Comparison of ENCODE assay signal across 10 mouse cellular contexts in the genomic region with DNA sequence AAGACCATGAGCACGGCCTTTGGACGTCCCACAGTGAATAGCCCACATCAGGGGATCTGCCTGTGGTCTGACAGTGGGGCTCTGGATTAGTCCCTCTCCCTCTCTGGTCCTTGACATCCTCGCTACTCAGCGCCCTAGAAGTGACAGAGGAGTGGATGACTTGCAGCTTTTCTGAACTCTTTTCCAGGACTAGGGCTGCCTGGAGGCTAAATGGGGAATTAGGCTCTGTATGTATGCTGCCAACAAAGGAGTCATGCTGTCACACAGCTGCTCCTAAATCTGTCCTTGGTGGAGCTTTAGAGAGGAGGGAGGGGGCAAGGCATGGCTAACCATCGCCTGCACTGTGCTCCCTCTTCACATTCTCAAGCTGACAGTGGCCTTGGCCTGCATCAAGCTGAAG. TPM values are rescaled to one million over a fixed set of nuclear protein-coding genes. Genes with fewer than 3 reads are reported as not detected.
DNase-seq lines count a peak whose midpoint lies in the region; ATAC-seq and TF ChIP-seq lines count a peak whose summit lies in the region.
"Had no signal": no experiment of that assay in that cellular context is flagged by ENCODE, and none has a peak within 500 bp of the region (broad histone marks: within the 10 kb centered on the region; RNA-seq: fewer than 3 reads in every experiment).

No protein-coding gene starts in this region.

- H3K4me2 ChIP-seq in heart, postnatal 0 days (ENCODE audit: low read depth, low read length), result no peak overlapping the region

- TF ChIP-seq POLR2A in thymus, adult 2 months (IDR thresholded peaks at IDR 0.05; ENCODE audit: control insufficient read depth, extremely low read depth, insufficient read depth, low read length, poor library complexity), result no peak

- no peak for TF ChIP-seq EP300 in heart, postnatal 0 days (IDR thresholded peaks at IDR 0.05; ENCODE audit: low read depth)

- ATAC-seq in heart, postnatal 0 days (ENCODE audit: insufficient read depth, low read depth), result peak; percentile 75
- ATAC-seq: inflammation-experienced regulatory T-cells, adult 6 months had no signal

- H3K27me3 ChIP-seq in heart, postnatal 0 days (ENCODE audit: control insufficient read depth, insufficient read depth, low read length), result no peaks in the 10 kb centered on the region
- no peaks in the 10 kb centered on the region for H3K27me3 ChIP-seq in thymus, adult 2 months (ENCODE audit: control insufficient read depth, insufficient read depth, low read length)

- H3K27ac ChIP-seq in heart, postnatal 0 days (ENCODE audit: low read depth), result peak overlapping the region; percentile 93
- no peak overlapping the region for H3K27ac ChIP-seq in thymus, adult 2 months (ENCODE audit: control insufficient read depth, insufficient read depth, low read length)
- H3K27ac ChIP-seq: macrophage had no signal

- no peaks in the 10 kb centered on the region for H3K9me3 ChIP-seq in heart, postnatal 0 days (replicated peaks; ENCODE audit: control insufficient read depth, low read length)

- no peak for TF ChIP-seq CTCF in heart, postnatal 0 days (IDR thresholded peaks at IDR 0.05; ENCODE audit: low read depth)
- TF ChIP-seq CTCF in thymus, adult 2 months (IDR thresholded peaks at IDR 0.05; ENCODE audit: borderline replicate concordance, control insufficient read depth, extremely low read depth, insufficient read depth, low read length, poor library complexity), result no peak

- 29% methylated on average over 5 of the region's 5 CpGs for WGBS in heart, postnatal 0 days
- WGBS in thymus, adult 2 months, result 88% methylated on average over 5 of the region's 5 CpGs

- no peak overlapping the region for H3K4me3 ChIP-seq in heart, postnatal 0 days (ENCODE audit: low read depth, low read length)
- no peak overlapping the region for H3K4me3 ChIP-seq in thymus, adult 2 months (ENCODE audit: control insufficient read depth, insufficient read depth, low read length)

- no peaks in the 10 kb centered on the region for H3K36me3 ChIP-seq in heart, postnatal 0 days (replicated peaks; ENCODE audit: control insufficient read depth, insufficient read depth, low read length)
- H3K36me3 ChIP-seq in thymus, adult 2 months (ENCODE audit: control insufficient read depth, insufficient read depth, low read length), result no peaks in the 10 kb centered on the region

- DNase-seq in adrenal gland, adult (ENCODE audit: inconsistent age in 2 of 2, low spot score in 1 of 2), result peak; percentile 34 to 61
- DNase-seq in adrenal gland, postnatal 25 days, result no peak
- peak; percentile 14 for DNase-seq in lung, postnatal 36 days
- DNase-seq in lung, adult 18-20 months, result no peak
- peak; percentile 82 for DNase-seq in heart, postnatal 0 days (ENCODE audit: low spot score)
- peak; percentile 70 for DNase-seq in retina, postnatal 1 day
- DNase-seq in ovary, adult 18-20 months (ENCODE audit: low spot score), result no peak
- DNase-seq in thymus, adult 2 months, result no peak

- H3K4me1 ChIP-seq in heart, postnatal 0 days (ENCODE audit: control insufficient read depth, insufficient read depth), result peaks cover 57% of the 10 kb centered on the region
- no peaks in the 10 kb centered on the region for H3K4me1 ChIP-seq in thymus, adult 2 months (replicated peaks; ENCODE audit: control insufficient read depth, insufficient read depth, low read length)

- H3K9ac ChIP-seq in heart, postnatal 0 days (replicated peaks; ENCODE audit: low read depth, low read length), result no peak overlapping the region

RNA-seq across cellular contexts. Expression of a gene that starts 53.1 kb away (rescaled TPM):
- total RNA-seq in adrenal gland, postnatal 25 days (2021), result 0.67 and 0.97 TPM in 2 replicates
- total RNA-seq in heart, postnatal 0 days (2014; rRNA removed; ENCODE audit: low replicate concordance), result 8.5 and 10.5 TPM in 2 replicates
- polyA plus RNA-seq in heart, postnatal 0 days (2015; fragmentation: Nextera tagmentation; extraction: Ambion mirVana), result 4.2 and 4.5 TPM in 2 replicates
- 0.88 and 1.5 TPM in 2 replicates for polyA plus RNA-seq in thymus, adult 2 months (2012; rRNA removed)
- polyA plus RNA-seq: inflammation-experienced regulatory T-cells, adult 6 months; macrophage had no signal

Comparison
In these comparisons a context has a peak if more than half of its experiments do, and no peak if none do; other contexts are left out.
1. DNase-seq: peak in adrenal gland, adult (2 of 2), lung, postnatal 36 days (single experiment), heart, postnatal 0 days (single experiment) and retina, postnatal 1 day (single experiment); none in adrenal gland, postnatal 25 days (single experiment), lung, adult 18-20 months (0 of 2), ovary, adult 18-20 months (single experiment) and thymus, adult 2 months (single experiment).